Mouse (Mus musculus) spleen, embryonic (tissue): Measurements from ENCODE around the gene 1600014C10Rik.

Experiments used
- CTCF ChIA-PET: fragments of 350-600 bp; sonication (Branson Sonifier 250); formaldehyde crosslinking; loops from one replicate; lab custom pipeline; 2022; lab: Charles Lee

Gene 1600014C10Rik

GRCm38 (mm10) chr7:38214473-38215214 lies 31.6 kb downstream of the 1600014C10Rik start:
- CTCF ChIA-PET = no interaction called here

GRCm38 (mm10) chr7:38215281-38215680 lies 32.3 kb downstream of the 1600014C10Rik start:
- CTCF ChIA-PET = no interaction called here

- CTCF ChIA-PET = no interaction called here
Observed at GRCm38 (mm10) chr7:38215697-38216096, 32.7 kb downstream of the 1600014C10Rik start.

- CTCF ChIA-PET = no interaction called here
Observed at GRCm38 (mm10) chr7:38217417-38218171, 34.6 kb downstream of the 1600014C10Rik start.

- CTCF ChIA-PET = no interaction called here
Observed at GRCm38 (mm10) chr7:38218631-38219367, 35.8 kb downstream of the 1600014C10Rik start.

GRCm38 (mm10) chr7:38219526-38219925 lies 36.5 kb downstream of the 1600014C10Rik start:
- CTCF ChIA-PET = no interaction called here

GRCm38 (mm10) chr7:38220866-38221265 lies 37.8 kb downstream of the 1600014C10Rik start:
- CTCF ChIA-PET = no interaction called here

GRCm38 (mm10) chr7:38224577-38225369 lies 41.8 kb downstream of the 1600014C10Rik start:
- CTCF ChIA-PET = interaction anchor here (0.8 kb wide), 1 partner anchor 39 kb away, joined by 7 read pairs; no protein-coding TSS in a partner anchor

- CTCF ChIA-PET = no interaction called here
Observed at GRCm38 (mm10) chr7:38226226-38226625, 43.2 kb downstream of the 1600014C10Rik start.

GRCm38 (mm10) chr7:38227181-38227899 lies 44.3 kb downstream of the 1600014C10Rik start:
- CTCF ChIA-PET = no interaction called here

GRCm38 (mm10) chr7:38227900-38228298 lies 44.9 kb downstream of the 1600014C10Rik start, which contains the start of gene Plekhf1:
Gene Plekhf1, minus strand, starts transcription at chr7:38228016.
- CTCF ChIA-PET = no interaction called here

- CTCF ChIA-PET = no interaction called here
Observed at GRCm38 (mm10) chr7:38228329-38228728, 45.3 kb downstream of the 1600014C10Rik start.

- CTCF ChIA-PET = no interaction called here
Observed at GRCm38 (mm10) chr7:38230285-38230684, 47.3 kb downstream of the 1600014C10Rik start.

GRCm38 (mm10) chr7:38236400-38237105 lies 53.5 kb downstream of the 1600014C10Rik start:
- CTCF ChIA-PET = interaction anchor here (0.6 kb wide), 1 partner anchor 72 kb away, joined by 4 read pairs; no protein-coding TSS in a partner anchor

GRCm38 (mm10) chr7:38237140-38237539 lies 54.1 kb downstream of the 1600014C10Rik start:
- CTCF ChIA-PET = no interaction called here

- CTCF ChIA-PET = no interaction called here
Observed at GRCm38 (mm10) chr7:38242417-38242816, 59.4 kb downstream of the 1600014C10Rik start.
